Mouse (Mus musculus) MEL (cell line): ENCODE results near the gene Vmn1r195. TPM values are rescaled to one million over a fixed set of nuclear protein-coding genes. Genes with fewer than 3 reads are reported as not detected.

Experiments used
- polyA plus RNA-seq, 2 experiments: library from polyadenylated mRNA; stranded (reverse) in 1 of 2; unstranded in 1 of 2; fragments of >175 nt in 1 of 2; fragments of >200 nt in 1 of 2; gene quantifications; 2 replicates each; pipeline versions ENCODE4 v1.2.1 to v1.2.4; 2012; ENCODE audit warnings: low replicate concordance in 2 of 2, low read depth in 1 of 2; ENCODE audit not compliant: insufficient read length in 2 of 2, insufficient read depth in 1 of 2, missing spikeins in 1 of 2
- total RNA-seq: library from RNA; depleted of rRNA; stranded (reverse); fragments of 300-350 nt; gene quantifications from 2 replicates; pipeline ENCODE4 v1.2.3, GENCODE M21; 2012; rRNA removed

Vmn1r195 gene
- total and polyA plus RNA-seq, 3 experiments: not detected

Other genes with a start within 250 kb of the Vmn1r195 start
- 1,264 and 1,284 TPM in 2 replicates for gene Hist1h2ah, start 235.0 kb upstream of the Vmn1r195 start, total RNA-seq
- 1 to 10 TPM in 1 of 2 experiments, not detected in 1; 3.7 TPM for gene Hist1h2ah, start 235.0 kb upstream of the Vmn1r195 start, polyA plus RNA-seq
- gene Hist1h2bk, start 234.7 kb upstream of the Vmn1r195 start, total RNA-seq: 2,495 and 3,316 TPM in 2 replicates
- gene Hist1h2bk, start 234.7 kb upstream of the Vmn1r195 start, polyA plus RNA-seq: 1 to 10 TPM in 1 of 2 experiments, not detected in 1; 5.7 TPM
- gene Hist1h4i, start 229.2 kb upstream of the Vmn1r195 start, total RNA-seq: 1,065 and 1,370 TPM in 2 replicates
- gene Hist1h4i, start 229.2 kb upstream of the Vmn1r195 start, polyA plus RNA-seq: 10 to 100 TPM in 1 of 2 experiments, not detected in 1; 10.4 TPM
- gene Hist1h2ag, start 227.6 kb upstream of the Vmn1r195 start, total RNA-seq: 766 and 975 TPM in 2 replicates
- 1 to 10 TPM in 1 of 2 experiments, not detected in 1; 5.9 TPM for gene Hist1h2ag, start 227.6 kb upstream of the Vmn1r195 start, polyA plus RNA-seq
- gene Hist1h2bj, start 227.3 kb upstream of the Vmn1r195 start, total RNA-seq: 2,032 and 2,655 TPM in 2 replicates
- 1 to 10 TPM in 1 of 2 experiments, not detected in 1; 4.7 TPM for gene Hist1h2bj, start 227.3 kb upstream of the Vmn1r195 start, polyA plus RNA-seq
- gene Vmn1r188, start 186.1 kb upstream of the Vmn1r195 start, total RNA-seq: not detected in 2 replicates
- gene Vmn1r188, start 186.1 kb upstream of the Vmn1r195 start, polyA plus RNA-seq: not detected
- not detected in 2 replicates for gene Vmn1r189, start 164.7 kb upstream of the Vmn1r195 start, total RNA-seq
- gene Vmn1r189, start 164.7 kb upstream of the Vmn1r195 start, polyA plus RNA-seq: not detected
- not detected in 2 replicates for gene Vmn1r191, start 86.6 kb upstream of the Vmn1r195 start, total RNA-seq
- gene Vmn1r191, start 86.6 kb upstream of the Vmn1r195 start, polyA plus RNA-seq: not detected
- gene Vmn1r192, start 79.4 kb upstream of the Vmn1r195 start, total RNA-seq: not detected in 2 replicates
- not detected for gene Vmn1r192, start 79.4 kb upstream of the Vmn1r195 start, polyA plus RNA-seq
- not detected in 2 replicates for gene Vmn1r193, start 47.4 kb upstream of the Vmn1r195 start, total RNA-seq
- gene Vmn1r193, start 47.4 kb upstream of the Vmn1r195 start, polyA plus RNA-seq: not detected
- not detected in 2 replicates for gene Vmn1r194, start 26.3 kb upstream of the Vmn1r195 start, total RNA-seq
- gene Vmn1r194, start 26.3 kb upstream of the Vmn1r195 start, polyA plus RNA-seq: not detected
- gene Vmn1r196, start 19.4 kb downstream of the Vmn1r195 start, total RNA-seq: 0.03 TPM in 1 of 2 replicates, not detected in the other
- not detected for gene Vmn1r196, start 19.4 kb downstream of the Vmn1r195 start, polyA plus RNA-seq
- not detected in 2 replicates for gene Vmn1r197, start 54.1 kb downstream of the Vmn1r195 start, total RNA-seq
- not detected for gene Vmn1r197, start 54.1 kb downstream of the Vmn1r195 start, polyA plus RNA-seq
- not detected in 2 replicates for gene Vmn1r198, start 79.8 kb downstream of the Vmn1r195 start, total RNA-seq
- gene Vmn1r198, start 79.8 kb downstream of the Vmn1r195 start, polyA plus RNA-seq: not detected
- gene Vmn1r199, start 109.3 kb downstream of the Vmn1r195 start, total RNA-seq: not detected in 2 replicates
- gene Vmn1r199, start 109.3 kb downstream of the Vmn1r195 start, polyA plus RNA-seq: not detected
- not detected in 2 replicates for gene Vmn1r200, start 119.9 kb downstream of the Vmn1r195 start, total RNA-seq
- gene Vmn1r200, start 119.9 kb downstream of the Vmn1r195 start, polyA plus RNA-seq: not detected
- gene Vmn1r201, start 201.4 kb downstream of the Vmn1r195 start, total RNA-seq: not detected in 2 replicates
- not detected for gene Vmn1r201, start 201.4 kb downstream of the Vmn1r195 start, polyA plus RNA-seq
- gene Vmn1r202, start 234.9 kb downstream of the Vmn1r195 start, total RNA-seq: not detected in 2 replicates
- gene Vmn1r202, start 234.9 kb downstream of the Vmn1r195 start, polyA plus RNA-seq: not detected
- gene Vmn1r203, start 247.6 kb downstream of the Vmn1r195 start, total RNA-seq: 0.04 TPM in 1 of 2 replicates, not detected in the other
- gene Vmn1r203, start 247.6 kb downstream of the Vmn1r195 start, polyA plus RNA-seq: under 1 TPM in 1 of 2 experiments, not detected in 1; 0.04 TPM